Mouse (Mus musculus): Measurements from ENCODE around the gene Gm6034. TPM values are rescaled to one million over a fixed set of nuclear protein-coding genes. Genes with fewer than 3 reads are reported as not detected.
"Not testable (repeated sequence)": the region's sequence is repeated elsewhere in the genome, so short reads cannot be mapped to it uniquely, and the experiment has no call there.

The Gm6034 gene
- polyA plus RNA-seq, 1 experiment from 2014 or later, result not detected

DNA sequence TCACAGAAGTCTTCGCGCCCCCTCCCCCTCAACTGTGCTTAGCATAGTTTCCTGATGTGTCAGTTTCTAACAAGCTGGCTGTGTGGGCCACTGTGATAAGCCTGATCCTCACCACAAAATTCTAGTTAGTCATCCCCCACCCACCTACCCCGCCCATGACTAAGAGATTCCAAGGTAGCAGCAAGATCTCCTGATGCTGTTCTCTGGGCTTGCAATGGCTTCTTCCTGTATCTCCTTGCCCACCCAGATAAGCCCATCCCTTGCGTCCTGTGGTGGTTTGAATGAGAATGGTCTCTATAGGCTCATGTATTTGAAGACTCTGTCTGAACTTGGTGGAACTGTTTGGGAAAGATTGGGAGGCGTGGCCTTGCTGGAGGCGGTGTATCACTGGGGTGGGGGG, 40.8 kb upstream of the Gm6034 start:
- Histone ChIP-seq H3K36me3 (peaks cover 13% of the 10 kb centered on the region), H3K27me3 (replicated peaks) (no peaks in the 10 kb centered on the region), H3K9me3 (0 out of 2 replicates have a peak, but pooled peaks cover 7% of the 10 kb centered on the region), H3K27ac (replicated peaks) (no peak overlapping the region; the same call in 1 of the 2 replicates), H3K4me3 (no peak overlapping the region), H3K4me1 (peaks cover 18% of the 10 kb centered on the region), H3K4me2 (peak overlapping the region; percentile 8; the same call in 1 of the 2 replicates), H3K9ac (no peak overlapping the region)
- WGBS, result 88% methylated on average over 6 of the region's 6 CpGs
- peak; percentile 68; the same call in 1 of the 2 replicates for ATAC-seq (ENCODE audit: extremely low read depth, insufficient number of reproducible peaks, low FRiP score, low TSS enrichment)

DNA sequence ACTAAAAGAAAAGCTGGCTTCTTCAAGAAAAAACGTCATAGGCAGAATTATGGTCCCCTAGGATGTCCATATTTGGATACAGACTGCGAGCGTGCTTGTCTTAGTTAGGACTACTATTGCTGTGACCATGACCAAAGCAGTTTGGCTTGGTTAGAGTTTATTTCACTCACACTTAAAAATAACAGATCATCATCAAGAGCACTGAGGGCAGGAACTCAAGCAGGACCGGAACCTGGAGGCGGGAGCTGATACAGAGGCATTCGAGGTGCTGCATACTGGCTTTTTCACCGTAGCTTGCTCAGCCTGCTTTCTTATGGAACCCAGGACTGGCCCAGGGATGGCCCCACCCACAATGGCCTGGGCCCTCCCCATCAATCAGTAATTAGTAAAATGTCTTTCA, 39.4 kb upstream of the Gm6034 start:
- Histone ChIP-seq H3K36me3 (peaks cover 13% of the 10 kb centered on the region), H3K4me1 (peaks cover 6% of the 10 kb centered on the region), H3K4me3 (no peak overlapping the region), H3K27me3 (replicated peaks) (no peaks in the 10 kb centered on the region), H3K4me2 (no peak overlapping the region), H3K9me3 (0 out of 2 replicates have a peak, but pooled peaks cover 8% of the 10 kb centered on the region), H3K9ac (no peak overlapping the region), H3K27ac (replicated peaks) (no peak overlapping the region)
- WGBS, result 88% methylated on average over 7 of the region's 7 CpGs
- ATAC-seq (ENCODE audit: extremely low read depth, insufficient number of reproducible peaks, low FRiP score, low TSS enrichment), result no peak

- H3K27me3 ChIP-seq (replicated peaks); H3K4me2 ChIP-seq; H3K4me3 ChIP-seq; ATAC-seq (ENCODE audit: extremely low read depth, insufficient number of reproducible peaks, low FRiP score, low TSS enrichment); H3K9ac ChIP-seq; H3K9me3 ChIP-seq; H3K4me1 ChIP-seq; H3K27ac ChIP-seq (replicated peaks): not testable (repeated sequence)
- peaks cover 13% of the 10 kb centered on the region for H3K36me3 ChIP-seq
- 91% methylated on average over 7 of the region's 7 CpGs for WGBS
Observed at GRCm38 (mm10) chr17:36004409-36004808, 38.4 kb upstream of the Gm6034 start.

DNA sequence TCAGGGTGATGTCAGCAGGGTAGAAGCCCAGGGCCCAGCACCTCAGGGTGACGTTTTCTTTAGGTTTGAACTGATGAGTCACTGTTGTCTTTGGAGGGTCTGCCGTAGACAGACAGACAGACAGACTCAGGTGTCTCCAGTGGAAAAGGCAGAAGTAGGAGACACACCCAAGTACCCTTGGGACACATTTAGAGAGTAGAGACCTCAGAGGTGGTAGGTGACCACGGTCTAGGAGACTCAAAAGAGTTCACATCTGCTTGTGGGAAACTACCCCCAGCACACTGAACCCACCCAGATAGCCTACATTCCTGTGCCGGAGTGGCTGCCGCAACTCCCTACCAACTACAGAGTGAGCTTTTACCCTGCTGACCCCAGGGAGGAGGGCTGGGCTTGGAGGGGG, 27.8 kb upstream of the Gm6034 start:
- Histone ChIP-seq H3K4me1 (no peaks in the 10 kb centered on the region), H3K27ac (replicated peaks) (no peak overlapping the region), H3K36me3 (peaks cover 26% of the 10 kb centered on the region), H3K4me2 (no peak overlapping the region), H3K9ac (no peak overlapping the region), H3K4me3 (no peak overlapping the region), H3K9me3 (no peaks in the 10 kb centered on the region), H3K27me3 (replicated peaks) (no peaks in the 10 kb centered on the region)
- no peak for ATAC-seq (ENCODE audit: extremely low read depth, insufficient number of reproducible peaks, low FRiP score, low TSS enrichment)
- 91% methylated on average over 5 of the region's 5 CpGs for WGBS

DNA sequence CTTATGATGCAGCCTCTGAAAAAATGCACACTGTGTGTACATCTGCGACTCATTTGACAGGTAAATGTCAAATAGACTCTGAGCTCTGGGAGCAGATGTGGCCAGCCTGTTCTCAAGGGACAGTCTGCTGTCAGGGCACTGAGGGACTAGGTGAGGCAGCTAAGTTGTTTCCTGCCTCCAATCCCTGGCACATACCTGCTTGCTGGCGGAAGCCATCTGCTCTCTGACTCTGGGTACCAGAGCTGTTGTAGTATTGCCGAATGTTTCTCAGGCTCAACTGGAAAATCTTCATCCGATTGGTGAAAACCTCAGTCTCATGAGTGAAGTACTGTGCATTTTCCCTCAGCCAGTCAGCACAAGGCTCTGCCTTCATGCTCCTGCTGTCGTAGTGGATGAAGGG, 25.7 kb upstream of the Gm6034 start:
- H3K4me2 ChIP-seq, result peak overlapping the region; percentile 61; the same call in 1 of the 2 replicates
- H3K4me3 ChIP-seq, result no peak overlapping the region
- ATAC-seq (ENCODE audit: extremely low read depth, insufficient number of reproducible peaks, low FRiP score, low TSS enrichment), result no peak
- no peak overlapping the region for H3K27ac ChIP-seq (replicated peaks)
- H3K9ac ChIP-seq, result no peak overlapping the region
- H3K27me3 ChIP-seq (replicated peaks), result no peaks in the 10 kb centered on the region
- H3K9me3 ChIP-seq, result no peaks in the 10 kb centered on the region
- H3K36me3 ChIP-seq, result peaks cover 26% of the 10 kb centered on the region
- peaks cover 4% of the 10 kb centered on the region; the same call in 1 of the 2 replicates for H3K4me1 ChIP-seq
- 81% methylated on average over 5 of the region's 5 CpGs for WGBS

DNA sequence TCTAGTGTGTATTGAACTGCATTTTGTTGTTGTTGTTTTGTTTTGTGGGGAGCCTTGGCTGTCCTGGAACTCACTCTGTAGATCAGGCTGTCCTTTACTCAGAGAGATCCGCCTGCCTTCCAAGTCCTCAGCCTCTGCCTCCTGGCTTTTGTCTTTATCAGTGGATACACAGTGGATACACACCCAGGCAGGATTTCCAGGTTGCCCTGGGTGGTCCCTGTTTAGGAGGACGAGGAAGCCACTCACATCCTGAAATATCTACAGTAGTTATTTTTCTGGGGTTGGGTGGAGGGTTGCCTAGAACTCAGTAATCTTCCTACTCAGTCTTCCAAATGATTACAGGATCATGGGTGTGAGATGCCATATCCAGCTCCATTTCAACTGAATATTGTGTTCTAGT, 23.8 kb upstream of the Gm6034 start:
- H3K27ac ChIP-seq (replicated peaks), result no peak overlapping the region; the same call in 1 of the 2 replicates
- H3K4me1 ChIP-seq, result peaks cover 15% of the 10 kb centered on the region
- H3K27me3 ChIP-seq (replicated peaks), result no peaks in the 10 kb centered on the region
- H3K9ac ChIP-seq, result no peak overlapping the region
- H3K36me3 ChIP-seq, result peaks cover 26% of the 10 kb centered on the region
- no peaks in the 10 kb centered on the region for H3K9me3 ChIP-seq
- H3K4me2 ChIP-seq, result peak overlapping the region; percentile 61
- H3K4me3 ChIP-seq, result peak overlapping the region; percentile 34
- WGBS, result 46% methylated on average over 2 of the region's 2 CpGs
- no peak for ATAC-seq (ENCODE audit: extremely low read depth, insufficient number of reproducible peaks, low FRiP score, low TSS enrichment)

DNA sequence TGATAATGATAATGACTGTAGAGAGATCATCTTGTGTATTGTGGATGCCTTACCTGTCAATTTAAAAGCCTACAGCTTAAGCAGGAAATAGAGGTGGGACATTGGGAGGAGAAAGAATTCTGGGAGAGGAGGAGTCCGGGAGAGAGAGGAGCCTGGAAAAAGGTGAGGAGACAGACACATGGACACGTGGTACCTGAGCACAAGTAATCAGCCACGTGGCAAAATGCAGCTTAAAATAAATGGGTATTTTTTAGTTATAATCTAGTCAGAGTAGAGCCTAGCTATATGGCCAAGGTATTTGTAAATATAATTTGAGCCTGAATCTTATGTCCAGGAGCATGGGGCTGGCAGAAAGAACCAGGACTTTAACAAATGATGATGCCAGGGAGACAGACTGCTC, 23.2 kb upstream of the Gm6034 start:
- H3K27ac ChIP-seq (replicated peaks), result peak overlapping the region; percentile 73
- H3K9me3 ChIP-seq, result no peaks in the 10 kb centered on the region
- 63% methylated on average over 3 of the region's 3 CpGs for WGBS
- peaks cover 21% of the 10 kb centered on the region for H3K36me3 ChIP-seq
- ATAC-seq (ENCODE audit: extremely low read depth, insufficient number of reproducible peaks, low FRiP score, low TSS enrichment), result no peak
- peak overlapping the region; percentile 34 for H3K4me3 ChIP-seq
- no peak overlapping the region for H3K9ac ChIP-seq
- H3K27me3 ChIP-seq (replicated peaks), result no peaks in the 10 kb centered on the region
- H3K4me2 ChIP-seq, result peak overlapping the region; percentile 61
- H3K4me1 ChIP-seq, result peaks cover 15% of the 10 kb centered on the region

DNA sequence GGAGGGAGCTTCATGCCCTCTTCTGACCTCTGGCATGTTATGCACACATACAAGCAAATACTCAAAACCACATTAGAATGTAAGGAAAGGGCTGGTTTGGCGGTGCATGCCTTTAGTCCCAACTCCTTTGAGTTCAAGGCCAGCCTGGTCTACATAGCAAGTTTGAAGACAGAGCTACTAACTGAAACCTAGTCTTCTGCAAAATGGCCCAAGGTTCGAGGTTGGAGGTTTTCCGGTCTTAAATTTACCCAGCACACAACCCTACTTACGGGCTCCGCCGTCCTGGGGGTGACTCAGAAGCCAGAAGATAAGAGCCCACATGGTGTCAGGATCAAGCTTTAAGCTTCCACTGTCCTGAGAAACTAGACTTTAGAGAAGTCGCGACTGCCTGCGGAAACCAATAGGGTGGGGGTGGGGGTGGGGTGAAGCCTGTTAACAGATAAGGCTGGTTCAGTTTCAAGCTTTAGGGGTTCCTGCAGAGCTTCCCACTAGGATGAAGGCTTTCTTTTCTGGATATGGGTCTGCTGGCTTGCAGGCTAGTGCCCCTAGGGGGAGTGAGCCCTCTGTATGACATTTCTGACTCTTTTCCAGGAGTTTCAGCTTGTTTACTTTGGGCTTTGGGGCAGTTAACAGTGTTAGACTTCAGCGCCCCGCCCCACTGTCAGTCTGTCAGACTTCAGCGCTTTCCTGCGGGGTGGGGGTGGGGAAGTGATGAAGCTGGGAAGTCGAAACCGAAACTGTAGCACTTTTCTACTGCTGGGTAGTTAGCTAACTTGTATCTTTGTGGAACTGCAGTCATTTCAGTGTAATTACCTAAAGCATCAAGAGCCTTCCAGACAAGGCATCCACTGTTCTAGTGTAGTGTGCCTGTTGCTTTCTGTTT, 22.3 kb upstream of the Gm6034 start, which contains the start of gene H2-T24:
H2-T24 (minus strand) TSS at position 370 of the 883 bp plus-strand sequence.
- WGBS, result 19% methylated on average over 15 of the region's 15 CpGs

GRCm38 (mm10) chr17:36021309-36021708, 21.5 kb upstream of the Gm6034 start:
- WGBS, result 85% methylated on average over 1 of the region's 1 CpGs

More for the DNA sequence above, 22.3 kb upstream of the Gm6034 start, which contains the start of gene H2-T24:
- peaks cover 11% of the 10 kb centered on the region; the same call in 1 of the 2 replicates for H3K36me3 ChIP-seq
- peak within 1 kb of the TSS; percentile 61 for H3K4me2 ChIP-seq
- peak within 1 kb of the TSS; percentile 34 for H3K4me3 ChIP-seq
- peak within 1 kb of the TSS; percentile 2; the same call in 1 of the 2 replicates for H3K9ac ChIP-seq
- H3K27ac ChIP-seq (replicated peaks), result peak within 1 kb of the TSS; percentile 73
- ATAC-seq (ENCODE audit: extremely low read depth, insufficient number of reproducible peaks, low FRiP score, low TSS enrichment), result peak; percentile 61; the same call in 1 of the 2 replicates
- no peaks in the 10 kb centered on the region for H3K9me3 ChIP-seq
- peaks cover 15% of the 10 kb centered on the region for H3K4me1 ChIP-seq
- no peaks in the 10 kb centered on the region for H3K27me3 ChIP-seq (replicated peaks)

GRCm38 (mm10) chr17:36022098-36022497, 20.7 kb upstream of the Gm6034 start:
- Histone ChIP-seq H3K4me1 (peaks cover 15% of the 10 kb centered on the region), H3K27me3 (replicated peaks) (no peaks in the 10 kb centered on the region), H3K9ac (no peak overlapping the region), H3K27ac (replicated peaks) (no peak overlapping the region), H3K4me3 (no peak overlapping the region), H3K36me3 (no peaks in the 10 kb centered on the region), H3K4me2 (no peak overlapping the region), H3K9me3 (no peaks in the 10 kb centered on the region)
- no peak for ATAC-seq (ENCODE audit: extremely low read depth, insufficient number of reproducible peaks, low FRiP score, low TSS enrichment)
- WGBS, result 85% methylated on average over 9 of the region's 9 CpGs

More at GRCm38 (mm10) chr17:36021309-36021708, 21.5 kb upstream of the Gm6034 start:
- no peaks in the 10 kb centered on the region for H3K27me3 ChIP-seq (replicated peaks)
- peak overlapping the region; percentile 73 for H3K27ac ChIP-seq (replicated peaks)
- H3K9ac ChIP-seq, result no peak overlapping the region
- ATAC-seq (ENCODE audit: extremely low read depth, insufficient number of reproducible peaks, low FRiP score, low TSS enrichment), result no peak
- H3K4me3 ChIP-seq, result no peak overlapping the region; the same call in 1 of the 2 replicates
- peak overlapping the region; percentile 61 for H3K4me2 ChIP-seq
- no peaks in the 10 kb centered on the region for H3K9me3 ChIP-seq
- H3K4me1 ChIP-seq, result peaks cover 15% of the 10 kb centered on the region
- peaks cover 5% of the 10 kb centered on the region; the same call in 1 of the 2 replicates for H3K36me3 ChIP-seq

GRCm38 (mm10) chr17:36022922-36023321, 19.8 kb upstream of the Gm6034 start:
- Histone ChIP-seq H3K27ac (replicated peaks) (no peak overlapping the region), H3K27me3 (replicated peaks) (no peaks in the 10 kb centered on the region), H3K9ac (no peak overlapping the region), H3K36me3 (no peaks in the 10 kb centered on the region), H3K4me2 (no peak overlapping the region), H3K4me3 (no peak overlapping the region), H3K9me3 (no peaks in the 10 kb centered on the region), H3K4me1 (peaks cover 15% of the 10 kb centered on the region)
- 84% methylated on average over 6 of the region's 6 CpGs for WGBS
- ATAC-seq (ENCODE audit: extremely low read depth, insufficient number of reproducible peaks, low FRiP score, low TSS enrichment), result no peak

Data from heart, embryonic 13.5 days (tissue).